Mouse (Mus musculus): ENCODE data around the gene Serinc5.

- TF ChIP-seq CTCF (IDR thresholded peaks at IDR 0.05) (no peak), EP300 (IDR thresholded peaks at IDR 0.05; ENCODE audit: insufficient read depth, low read depth, low read length) (no peak), POLR2A (IDR thresholded peaks at IDR 0.05; ENCODE audit: insufficient read depth, low read depth, low read length) (no peak)
Observed at GRCm38 (mm10) chr13:92760519-92760918, 149.6 kb downstream of the Serinc5 start.

All from heart, adult 2 months (tissue).